Mouse (Mus musculus) central nervous system, embryonic 14 days (tissue): ENCODE results near the gene Dhx57. TPM values are rescaled to one million over a fixed set of nuclear protein-coding genes. Genes with fewer than 3 reads are reported as not detected.

Experiments
- polyA plus RNA-seq: library from polyadenylated mRNA; depleted of rRNA; stranded (reverse); fragments of >200 nt; gene quantifications from 2 replicates; pipeline ENCODE4 v1.2.3, GENCODE M21; 2012; rRNA removed

The Dhx57 gene
- 68.2 and 69.8 TPM in 2 replicates for polyA plus RNA-seq

DNA sequence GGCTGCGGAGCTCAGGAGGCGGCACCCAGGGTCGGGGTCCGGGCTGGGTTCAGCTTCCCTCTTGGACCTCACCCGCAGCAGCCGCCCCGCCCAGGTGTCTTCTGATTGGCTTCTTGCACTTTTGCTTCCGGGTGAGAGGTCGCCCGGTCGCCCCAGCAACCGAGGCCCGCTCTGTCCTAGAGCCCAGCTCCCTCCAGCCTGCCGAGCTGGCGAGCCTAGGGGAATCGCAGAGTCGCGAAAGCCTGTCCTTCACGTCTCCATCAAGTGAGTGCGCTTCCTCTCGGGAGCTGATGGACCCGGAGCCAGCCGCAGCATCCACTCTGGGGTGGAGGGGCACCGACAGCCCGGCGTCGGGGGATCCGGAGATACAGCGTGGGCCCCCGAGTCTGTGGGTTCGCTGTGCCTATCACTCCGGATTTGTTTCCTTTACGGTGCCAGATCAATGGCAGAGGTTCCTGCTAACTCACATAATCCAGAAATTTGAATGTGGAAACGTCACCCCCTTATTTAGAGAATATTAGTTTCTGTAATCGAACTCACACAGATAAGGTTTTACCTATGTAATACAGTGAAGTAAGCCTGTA lies at the start of gene Dhx57, which contains the start of gene Morn2:
TSS of gene Dhx57 (minus strand) at position 403 of the 584 bp plus-strand sequence.
TSS of gene Morn2 (plus strand) at position 130 of the 584 bp plus-strand sequence.

DNA sequence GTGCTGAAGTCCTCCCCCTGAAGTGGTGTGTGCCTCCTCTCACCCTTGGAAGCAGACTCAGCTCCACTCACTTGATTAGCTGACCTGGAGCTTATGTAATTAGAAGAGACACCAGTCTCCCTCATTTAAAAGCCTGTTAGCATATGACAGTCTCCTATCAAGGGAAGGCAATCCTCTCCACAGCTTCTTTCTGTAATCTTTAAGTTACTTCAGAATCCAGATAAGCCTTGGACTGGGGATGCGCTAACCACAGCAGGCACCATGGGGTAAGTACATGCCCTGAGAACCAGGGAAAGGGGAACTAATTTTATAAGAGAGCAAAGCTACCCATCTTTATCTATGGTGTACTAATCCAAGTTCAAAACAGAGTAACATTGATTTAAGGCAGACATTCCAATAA lies 17.0 kb upstream of the Dhx57 start, which contains the start of gene Arhgef33:
TSS of gene Arhgef33 (plus strand) at position 157 of the 400 bp plus-strand sequence.

DNA sequence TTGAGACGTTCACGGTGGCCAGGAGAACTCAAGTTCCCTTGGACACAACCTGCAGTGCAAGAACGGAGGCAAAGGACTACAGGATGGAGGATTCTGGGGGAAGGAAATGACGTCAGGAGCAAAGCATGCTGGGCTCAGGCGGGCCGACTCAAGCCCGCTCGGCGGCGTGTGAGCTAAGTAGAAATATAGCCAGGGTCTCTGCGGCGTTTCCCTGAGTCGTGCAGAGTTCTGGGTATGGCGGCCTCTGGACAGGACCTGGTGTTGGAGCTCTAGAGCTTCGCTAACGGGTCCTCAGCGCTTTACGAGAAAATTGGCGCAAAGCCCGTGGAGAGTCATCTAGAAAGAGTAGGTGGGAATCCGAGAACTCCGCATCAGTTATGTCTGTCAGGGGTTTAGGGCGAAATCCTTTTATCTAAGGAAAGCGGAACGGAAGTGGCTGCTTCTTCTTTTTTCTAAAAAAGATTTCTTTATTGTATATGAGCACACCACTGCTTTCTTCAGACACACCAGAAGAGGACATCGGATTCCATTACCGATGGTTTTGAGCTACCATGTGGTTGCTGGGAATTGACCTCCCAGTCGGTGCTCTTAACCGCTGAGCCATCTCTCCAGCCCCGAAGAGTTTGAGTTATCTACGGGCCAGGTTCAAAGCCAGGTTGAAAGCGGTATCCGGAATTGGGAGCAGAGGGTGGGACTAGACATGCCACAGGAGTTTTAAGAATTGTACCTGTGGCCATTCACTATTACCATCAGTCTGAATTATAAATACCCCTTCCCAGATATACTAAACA lies 65.8 kb downstream of the Dhx57 start, which contains the start of gene Gemin6:
TSS of gene Gemin6 (plus strand) at position 116 of the 791 bp plus-strand sequence.

DNA sequence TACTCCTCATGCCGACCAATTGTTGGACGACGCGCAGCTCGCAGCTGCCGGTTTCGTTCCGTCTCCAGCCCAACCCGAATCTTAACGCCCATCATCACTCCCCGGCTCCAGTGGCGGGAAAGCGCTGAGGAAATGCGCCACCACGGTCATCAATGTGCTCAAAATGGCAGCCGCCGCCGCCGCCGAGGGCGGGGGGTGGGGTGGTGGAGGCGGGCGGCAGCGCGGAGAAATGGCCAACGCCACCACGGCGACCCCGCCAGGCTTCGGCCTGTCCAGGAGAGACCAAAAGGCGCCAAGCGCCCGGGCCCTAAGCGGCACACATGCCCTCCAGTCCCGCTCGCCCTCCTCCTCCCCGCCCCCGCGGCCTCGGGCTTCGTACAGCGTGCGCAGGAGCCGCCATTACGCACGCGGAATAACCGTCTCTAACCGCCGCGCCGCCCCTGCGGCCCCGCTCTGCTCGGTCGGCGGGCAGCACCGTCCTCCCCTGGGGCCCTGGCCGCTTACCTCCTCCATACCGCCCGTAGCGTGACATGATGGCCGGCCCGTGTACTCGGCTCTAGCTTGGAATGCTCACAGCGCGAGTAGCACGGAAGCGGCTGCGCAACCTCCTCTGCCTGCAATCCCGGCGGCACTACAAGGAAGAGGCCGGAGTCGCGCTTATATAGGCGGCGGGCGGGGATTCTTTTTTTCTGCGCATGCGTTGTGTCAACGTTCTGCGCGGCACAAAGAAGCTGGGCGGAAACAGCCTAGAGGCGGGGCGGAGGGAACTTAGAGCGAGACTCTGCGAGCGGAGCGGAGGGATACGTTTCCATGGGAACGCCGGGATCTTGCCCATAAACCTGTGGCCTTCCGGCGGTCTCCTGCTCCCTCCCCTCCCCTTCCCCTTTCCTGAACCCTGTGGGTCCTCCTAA lies 83.3 kb downstream of the Dhx57 start, which contains the start of the genes Srsf7 and Ttc39d:
TSS of gene Srsf7 (minus strand) at position 637 of the 911 bp plus-strand sequence.
TSS of gene Ttc39d (plus strand) at position 790 of the 911 bp plus-strand sequence.

Other genes with a start within 250 kb of the Dhx57 start
- 85.8 and 96.9 TPM in 2 replicates for gene Hnrnpll, start 228.1 kb downstream of the Dhx57 start, polyA plus RNA-seq
- 2.4 and 3.9 TPM in 2 replicates for gene Galm, start 163.0 kb downstream of the Dhx57 start, polyA plus RNA-seq
- 417 and 493 TPM in 2 replicates for gene Srsf7, start 83.2 kb downstream of the Dhx57 start, polyA plus RNA-seq
- gene Ttc39d, start 83.0 kb downstream of the Dhx57 start, polyA plus RNA-seq, result 0.10 TPM in 2 replicates
- 12.7 and 15.0 TPM in 2 replicates for gene Gemin6, start 66.0 kb downstream of the Dhx57 start, polyA plus RNA-seq
- 22.7 and 26.6 TPM in 2 replicates for gene Morn2, start 273 bp downstream of the Dhx57 start, polyA plus RNA-seq
- 1.8 and 2.9 TPM in 2 replicates for gene Arhgef33, start 16.9 kb upstream of the Dhx57 start, polyA plus RNA-seq
- gene Gm10190, start 83.1 kb upstream of the Dhx57 start, polyA plus RNA-seq, result 0.59 and 0.61 TPM in 2 replicates
- 14.1 and 14.7 TPM in 2 replicates for gene Sos1, start 190.0 kb upstream of the Dhx57 start, polyA plus RNA-seq